Mouse (Mus musculus) kidney, embryonic 16.5 days (tissue): ENCODE data around the gene Dst. TPM values are rescaled to one million over a fixed set of nuclear protein-coding genes. Genes with fewer than 3 reads are reported as not detected.

ENCODE experiments used
- ATAC-seq: fragments of 200-750 bp; cut with Nextera tagmentation; 2 replicates; pipeline ENCODE4 v1.8.0; 2017; ENCODE audit warnings: moderate TSS enrichment; ENCODE audit not compliant: low FRiP score, low TSS enrichment
- H3K27ac ChIP-seq: fragments of 300-500 bp; sonication (generic); 2 replicates; pipeline ENCODE4 v1.5.1; 2014; ENCODE audit warnings: low read length
- H3K27me3 ChIP-seq: fragments of 300-500 bp; sonication (generic); 2 replicates; pipeline ENCODE4 v1.6.1; 2014; ENCODE audit warnings: low read length, control low read depth, mixed read lengths; ENCODE audit not compliant: insufficient read depth
- H3K36me3 ChIP-seq: fragments of 300-500 bp; sonication (generic); 2 replicates; pipeline ENCODE4 v1.6.1; 2014; ENCODE audit warnings: low read length, control low read depth, mixed read lengths; ENCODE audit not compliant: insufficient read depth
- H3K4me1 ChIP-seq: fragments of 300-500 bp; sonication (generic); 2 replicates; pipeline ENCODE4 v1.6.1; 2014; ENCODE audit warnings: low read length, control low read depth, mixed read lengths; ENCODE audit not compliant: insufficient read depth
- H3K4me2 ChIP-seq: fragments of 300-500 bp; sonication (generic); replicated peaks from 2 replicates; pipeline ENCODE4 v1.6.1; 2014; ENCODE audit warnings: low read depth, low read length
- H3K4me3 ChIP-seq: fragments of 300-500 bp; sonication (generic); 2 replicates; pipeline ENCODE4 v1.5.1; 2014; ENCODE audit warnings: mild to moderate bottlenecking, low read length
- H3K9ac ChIP-seq: fragments of 300-500 bp; sonication (generic); replicated peaks from 2 replicates; pipeline ENCODE4 v1.6.1; 2014; ENCODE audit warnings: low read length
- H3K9me3 ChIP-seq: fragments of 300-500 bp; sonication (generic); 2 replicates; pipeline ENCODE4 v1.6.1; 2016; ENCODE audit warnings: low read length, control low read depth
- whole genome bisulfite sequencing: fragments of 180-500 bp; shearing (Covaris S2); extraction: QIAGEN DNeasy Blood & Tissue Kit; methylation state at CpG from one replicate; pipeline ENCODE4 v1.1.7; 2014; 5-methylcytosine and 5-hydroxymethylcytosine counted together
- polyA plus RNA-seq: library from polyadenylated mRNA; unstranded; fragments of >200 nt; fragmentation: Nextera tagmentation; extraction: Ambion mirVana; gene quantifications from 2 replicates; pipeline ENCODE4 v1.2.1, GENCODE M21; 2015

The Dst gene
- polyA plus RNA-seq, 1 experiment from 2014 or later = 23.4 TPM

DNA sequence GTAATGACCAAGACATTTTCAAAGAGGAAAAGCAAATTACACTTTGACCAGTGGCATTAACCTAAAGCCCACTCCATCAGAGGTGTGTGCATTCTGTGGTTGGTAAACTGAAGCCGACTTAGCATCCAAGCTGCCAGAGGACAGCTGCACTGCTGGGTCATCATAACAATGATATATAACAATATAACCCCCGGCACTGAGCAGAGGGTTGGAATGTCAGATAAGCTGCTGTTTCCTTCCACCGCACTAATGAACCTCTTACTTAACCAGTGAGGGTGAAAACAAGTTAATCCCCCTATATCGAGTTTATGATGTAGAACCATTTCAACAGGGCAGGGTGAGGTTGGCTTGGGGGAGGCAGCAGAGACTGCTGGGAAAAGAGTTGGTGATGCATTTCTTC, 187.1 kb downstream of the Dst start:
- Histone ChIP-seq H3K9ac (no peak overlapping the region), H3K4me3 (no peak overlapping the region), H3K27ac (peak overlapping the region; percentile 16; the same call in 1 of the 2 replicates), H3K4me2 (no peak overlapping the region), H3K9me3 (no peaks in the 10 kb centered on the region; the same call in 1 of the 2 replicates), H3K27me3 (no peaks in the 10 kb centered on the region), H3K4me1 (peaks cover 30% of the 10 kb centered on the region), H3K36me3 (0 out of 2 replicates have a peak, but pooled peaks cover under 1% of the 10 kb centered on the region)
- WGBS = 13% methylated on average over 4 of the region's 4 CpGs
- ATAC-seq = 0 out of 2 replicates have a peak, but pooled peaks have one; percentile 28

DNA sequence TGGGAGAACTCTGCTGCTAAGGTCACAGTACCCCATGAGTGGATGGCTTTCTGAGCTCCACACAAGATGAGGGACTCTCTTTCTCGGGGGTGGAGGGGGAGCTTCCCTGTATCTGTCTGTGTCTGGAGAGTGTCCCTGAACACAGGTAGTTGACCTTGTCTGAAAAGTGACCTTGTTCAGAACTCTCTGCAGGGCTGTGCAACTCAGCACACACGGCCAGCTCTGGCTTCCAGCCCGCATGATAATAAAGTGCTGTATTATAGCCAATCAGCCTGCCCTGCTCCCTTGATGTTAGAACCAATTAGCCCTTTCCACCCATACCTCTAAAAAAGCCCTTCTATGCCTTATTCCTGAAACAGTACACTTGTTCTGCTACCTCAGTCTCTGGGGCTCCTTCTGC, 188.9 kb downstream of the Dst start:
- 47% methylated on average over 3 of the region's 3 CpGs for WGBS
- Histone ChIP-seq H3K4me1 (peaks cover 22% of the 10 kb centered on the region), H3K27ac (no peak overlapping the region), H3K9ac (no peak overlapping the region), H3K4me3 (no peak overlapping the region), H3K4me2 (no peak overlapping the region), H3K9me3 (no peaks in the 10 kb centered on the region), H3K27me3 (no peaks in the 10 kb centered on the region), H3K36me3 (no peaks in the 10 kb centered on the region)
- no peak; the same call in 1 of the 2 replicates for ATAC-seq

DNA sequence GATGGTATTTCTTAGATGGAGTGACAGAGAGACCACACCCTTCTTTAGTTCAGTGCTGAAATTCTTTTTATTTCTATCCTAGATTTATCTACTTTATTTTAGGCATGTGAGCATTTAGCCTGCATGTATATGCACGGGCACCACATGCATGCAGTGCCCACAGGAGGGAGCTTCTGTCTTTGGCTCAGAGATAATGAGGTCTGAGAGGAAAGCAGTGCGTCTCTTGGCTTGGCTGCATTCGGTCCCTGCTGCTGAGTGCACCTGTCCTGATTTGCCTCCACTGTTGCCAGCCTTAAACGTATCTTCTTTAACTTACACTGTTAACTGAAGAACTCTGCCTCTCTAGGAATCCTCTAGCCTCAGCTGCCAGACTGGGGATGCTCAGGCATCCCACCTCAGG, 189.6 kb downstream of the Dst start:
- no peaks in the 10 kb centered on the region for H3K27me3 ChIP-seq
- no peak overlapping the region for H3K27ac ChIP-seq
- ATAC-seq = no peak
- no peak overlapping the region for H3K4me3 ChIP-seq
- whole genome bisulfite sequencing = 63% methylated on average over 4 of the region's 4 CpGs
- no peak overlapping the region for H3K9ac ChIP-seq
- H3K4me2 ChIP-seq = no peak overlapping the region
- peaks cover 4% of the 10 kb centered on the region; the same call in 1 of the 2 replicates for H3K9me3 ChIP-seq
- H3K36me3 ChIP-seq = 0 out of 2 replicates have a peak, but pooled peaks cover 1% of the 10 kb centered on the region
- H3K4me1 ChIP-seq = peaks cover 22% of the 10 kb centered on the region

DNA sequence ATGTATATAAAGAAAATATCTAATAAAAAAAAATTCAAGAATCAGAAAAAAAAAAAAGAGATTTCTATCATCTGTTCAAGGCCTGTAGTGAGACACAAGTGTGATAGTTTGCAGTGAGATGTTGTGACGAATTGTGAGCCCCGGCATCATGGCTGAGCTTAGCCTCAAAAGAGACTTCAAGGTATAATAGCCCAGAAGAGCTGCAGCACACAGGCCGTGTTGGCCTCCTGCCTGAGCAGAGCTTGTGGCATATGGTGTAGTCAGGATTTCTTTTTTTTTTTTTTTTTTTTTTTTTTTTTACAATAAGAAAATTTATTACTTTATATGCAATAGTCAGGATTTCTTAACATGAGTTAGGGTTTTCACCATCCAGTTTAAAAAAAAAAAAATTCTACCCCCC, 191.4 kb downstream of the Dst start:
- H3K4me1 ChIP-seq = peaks cover 29% of the 10 kb centered on the region
- no peak overlapping the region for H3K4me2 ChIP-seq
- H3K27me3 ChIP-seq = no peaks in the 10 kb centered on the region
- 75% methylated on average over 3 of the region's 3 CpGs for WGBS
- H3K27ac ChIP-seq = no peak overlapping the region
- H3K36me3 ChIP-seq = 0 out of 2 replicates have a peak, but pooled peaks cover 2% of the 10 kb centered on the region
- peaks cover 4% of the 10 kb centered on the region; the same call in 1 of the 2 replicates for H3K9me3 ChIP-seq
- no peak overlapping the region for H3K9ac ChIP-seq
- ATAC-seq = no peak
- H3K4me3 ChIP-seq = no peak overlapping the region

DNA sequence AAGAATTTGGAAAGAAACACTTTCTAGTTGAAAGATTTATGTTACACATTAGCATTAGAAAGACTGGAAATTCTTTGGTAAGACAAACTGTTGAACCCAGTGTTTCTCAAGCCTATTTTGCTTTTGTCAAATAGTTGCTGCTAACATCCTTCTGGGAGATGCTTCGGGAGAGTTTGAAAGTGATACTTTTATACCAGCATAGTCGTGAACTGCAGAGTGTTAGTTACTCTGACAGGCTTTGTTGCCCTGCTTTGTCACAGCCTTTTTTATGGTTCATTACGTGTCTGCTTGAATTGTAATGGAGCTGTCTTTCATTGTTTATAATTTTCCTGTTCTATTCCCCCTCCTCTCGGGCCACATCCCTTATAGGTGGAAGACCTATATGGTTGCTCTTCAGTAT, 192.4 kb downstream of the Dst start:
- Histone ChIP-seq H3K4me2 (no peak overlapping the region), H3K36me3 (0 out of 2 replicates have a peak, but pooled peaks cover 2% of the 10 kb centered on the region), H3K27me3 (no peaks in the 10 kb centered on the region), H3K4me3 (no peak overlapping the region), H3K4me1 (peaks cover 28% of the 10 kb centered on the region), H3K9me3 (peaks cover 4% of the 10 kb centered on the region; the same call in 1 of the 2 replicates), H3K9ac (no peak overlapping the region), H3K27ac (0 out of 2 replicates have a peak overlapping the region, but pooled peaks have one; percentile 7)
- ATAC-seq = no peak
- 28% methylated on average over 4 of the region's 4 CpGs for WGBS

DNA sequence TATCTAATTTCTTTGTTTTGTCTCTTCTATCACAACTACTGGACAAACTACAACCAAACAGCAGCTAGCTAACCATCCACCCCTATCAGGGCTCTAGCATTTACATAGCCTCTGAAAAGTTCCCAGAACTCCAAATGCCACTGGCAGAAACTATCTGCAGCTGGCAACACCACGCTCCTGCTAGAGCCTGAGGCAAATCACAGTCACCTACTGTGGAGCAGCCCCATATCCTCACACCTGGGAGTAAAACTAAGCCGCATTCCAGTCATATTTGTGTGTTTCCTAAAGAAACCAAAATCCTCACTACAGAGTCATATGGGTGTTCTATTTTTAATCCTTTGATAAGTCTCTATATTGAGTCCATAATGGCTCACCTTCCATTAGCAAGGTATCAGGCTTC, 194.6 kb downstream of the Dst start:
- Histone ChIP-seq H3K4me2 (no peak overlapping the region), H3K4me1 (peaks cover 27% of the 10 kb centered on the region), H3K9me3 (peaks cover 4% of the 10 kb centered on the region; the same call in 1 of the 2 replicates), H3K9ac (no peak overlapping the region), H3K4me3 (no peak overlapping the region), H3K27me3 (no peaks in the 10 kb centered on the region), H3K27ac (no peak overlapping the region; the same call in 1 of the 2 replicates), H3K36me3 (0 out of 2 replicates have a peak, but pooled peaks cover 2% of the 10 kb centered on the region)
- WGBS = 88% methylated on average over 2 of the region's 2 CpGs
- no peak for ATAC-seq

DNA sequence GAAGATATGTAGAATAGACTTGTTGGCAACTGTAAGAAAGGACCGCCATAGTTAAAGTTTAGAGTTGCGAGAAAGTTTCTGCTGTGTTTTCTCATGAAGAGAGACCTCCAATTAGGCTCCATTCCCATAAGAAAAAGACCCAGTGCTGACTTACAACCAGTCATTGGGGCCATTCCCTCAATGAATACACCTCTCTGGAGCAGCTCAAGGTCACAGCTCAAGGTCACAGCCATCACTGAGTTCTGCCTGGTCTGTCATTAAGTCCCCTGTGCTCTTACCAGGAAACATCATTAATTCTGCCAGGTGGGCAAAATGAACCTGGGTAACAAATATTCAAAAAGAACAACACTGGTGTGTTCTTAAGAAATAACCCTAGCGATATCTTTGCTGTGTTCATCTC, 195.2 kb downstream of the Dst start:
- Histone ChIP-seq H3K9ac (no peak overlapping the region), H3K27me3 (no peaks in the 10 kb centered on the region), H3K27ac (peak overlapping the region; percentile 81), H3K4me3 (no peak overlapping the region), H3K4me2 (peak overlapping the region; percentile 36), H3K9me3 (peaks cover 4% of the 10 kb centered on the region; the same call in 1 of the 2 replicates), H3K36me3 (0 out of 2 replicates have a peak, but pooled peaks cover 2% of the 10 kb centered on the region), H3K4me1 (peaks cover 26% of the 10 kb centered on the region)
- ATAC-seq = no peak
- 68% methylated on average over 3 of the region's 3 CpGs for WGBS

DNA sequence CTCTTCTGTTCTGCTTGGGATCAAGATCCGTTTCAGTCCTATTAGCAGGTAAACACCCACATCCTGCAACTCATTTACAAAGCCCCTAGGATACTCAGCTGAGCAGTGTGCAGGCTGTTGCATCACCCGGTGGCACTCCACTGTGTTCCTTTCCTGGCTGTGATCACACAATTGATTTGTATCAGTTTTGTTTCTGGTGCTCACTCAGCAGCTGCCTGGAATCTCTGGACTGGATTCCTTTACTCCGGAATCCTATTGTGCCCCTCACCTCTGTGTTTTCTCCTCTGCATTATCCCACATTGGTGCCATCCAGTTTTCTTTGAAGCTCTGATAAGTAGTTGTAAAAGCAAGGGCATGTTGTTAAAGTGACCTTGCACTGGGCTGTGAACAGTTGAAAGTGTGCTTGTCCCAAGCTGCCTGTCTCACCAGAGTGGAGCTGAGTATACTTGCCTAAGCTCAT, 195.7 kb downstream of the Dst start:
- H3K4me2 ChIP-seq = peak overlapping the region; percentile 36
- H3K9me3 ChIP-seq = peaks cover 4% of the 10 kb centered on the region; the same call in 1 of the 2 replicates
- peak; percentile 80 for ATAC-seq
- no peaks in the 10 kb centered on the region for H3K27me3 ChIP-seq
- peak overlapping the region; percentile 81 for H3K27ac ChIP-seq
- H3K36me3 ChIP-seq = 0 out of 2 replicates have a peak, but pooled peaks cover 2% of the 10 kb centered on the region
- H3K4me1 ChIP-seq = peaks cover 26% of the 10 kb centered on the region
- WGBS = 3% methylated on average over 3 of the region's 3 CpGs
- 0 out of 2 replicates have a peak overlapping the region, but pooled peaks have one; percentile 11 for H3K4me3 ChIP-seq
- no peak overlapping the region for H3K9ac ChIP-seq

DNA sequence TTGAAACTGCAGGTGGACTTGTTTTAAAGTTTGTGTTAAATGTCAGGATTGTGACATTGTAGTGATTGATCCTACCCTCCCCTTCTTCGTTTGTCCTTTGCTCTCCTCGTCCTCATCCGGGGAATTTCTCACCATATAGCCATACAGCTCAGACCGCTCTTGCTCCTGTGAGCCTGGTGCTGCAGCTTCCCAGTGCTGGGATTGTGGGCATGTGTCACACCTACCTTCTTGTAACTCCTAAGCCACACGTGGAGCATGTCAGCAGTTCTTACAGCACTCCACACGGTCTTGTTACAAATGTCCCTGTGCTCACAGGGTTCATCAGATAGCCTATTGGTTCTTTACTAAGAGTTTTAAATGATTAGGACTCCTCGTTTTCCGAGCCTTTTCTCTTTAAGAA, 196.8 kb downstream of the Dst start:
- no peak overlapping the region for H3K4me2 ChIP-seq
- H3K9ac ChIP-seq = 0 out of 2 replicates have a peak overlapping the region, but pooled peaks have one; percentile 6
- peaks cover 4% of the 10 kb centered on the region; the same call in 1 of the 2 replicates for H3K9me3 ChIP-seq
- H3K36me3 ChIP-seq = 0 out of 2 replicates have a peak, but pooled peaks cover 2% of the 10 kb centered on the region
- 15% methylated on average over 8 of the region's 8 CpGs for whole genome bisulfite sequencing
- peaks cover 31% of the 10 kb centered on the region for H3K4me1 ChIP-seq
- H3K4me3 ChIP-seq = no peak overlapping the region
- H3K27me3 ChIP-seq = no peaks in the 10 kb centered on the region
- ATAC-seq = peak; percentile 18; the same call in 1 of the 2 replicates
- H3K27ac ChIP-seq = no peak overlapping the region

DNA sequence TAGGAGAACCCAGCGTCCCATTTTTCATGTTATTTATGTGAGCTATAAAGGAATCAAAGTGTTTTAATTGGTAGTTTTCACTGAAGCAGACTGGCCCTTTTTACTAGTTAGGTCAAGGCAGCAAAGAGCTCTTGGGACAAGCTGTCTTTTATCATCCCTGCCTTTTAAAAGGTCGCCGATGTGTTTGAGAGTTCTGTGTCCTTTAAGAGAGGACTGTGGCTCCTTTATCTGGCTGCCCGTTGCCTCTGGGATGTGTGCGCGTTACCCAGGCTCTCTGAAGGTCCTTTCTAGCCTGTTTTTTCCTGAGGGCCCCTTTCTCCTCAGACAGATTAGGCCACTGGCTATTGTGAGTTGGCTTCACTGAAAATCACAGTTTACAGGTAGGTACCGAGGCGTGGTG, 198.6 kb downstream of the Dst start:
- WGBS = 17% methylated on average over 8 of the region's 8 CpGs
- Histone ChIP-seq H3K27ac (no peak overlapping the region), H3K4me2 (no peak overlapping the region), H3K9me3 (peaks cover 4% of the 10 kb centered on the region; the same call in 1 of the 2 replicates), H3K36me3 (0 out of 2 replicates have a peak, but pooled peaks cover 2% of the 10 kb centered on the region), H3K4me3 (no peak overlapping the region), H3K9ac (peak overlapping the region; percentile 31; the same call in 1 of the 2 replicates), H3K4me1 (peaks cover 33% of the 10 kb centered on the region), H3K27me3 (no peaks in the 10 kb centered on the region)
- no peak for ATAC-seq
